Mouse (Mus musculus) embryonic facial prominence, embryonic 11.5 days (tissue): Measurements from ENCODE around the gene G3bp1. TPM values are rescaled to one million over a fixed set of nuclear protein-coding genes. Genes with fewer than 3 reads are reported as not detected.
A peak's percentile ranks its signal among the peaks of the same experiment; 100 is the strongest.

Source experiments
- ATAC-seq: fragments of 200-750 bp; cut with Nextera tagmentation; replicated peaks from 2 replicates; pipeline ENCODE4 v1.8.0; 2017; ENCODE audit warnings: low read depth; ENCODE audit not compliant: insufficient number of reproducible peaks, low FRiP score, low TSS enrichment
- DNase-seq: peaks from one replicate; pipeline ENCODE4 v3.0.0-alpha.2; 2015; ENCODE audit warnings: low spot score
- H3K27ac ChIP-seq: fragments of 300-500 bp; sonication (generic); replicated peaks from 2 replicates; pipeline ENCODE4 v1.5.1; 2014; ENCODE audit warnings: mild to moderate bottlenecking, low read depth, low read length, control low read depth
- H3K27me3 ChIP-seq: fragments of 300-500 bp; sonication (generic); 2 replicates; pipeline ENCODE4 v1.6.1; 2014; ENCODE audit warnings: mild to moderate bottlenecking, low read length, moderate library complexity, mixed read lengths; ENCODE audit not compliant: control insufficient read depth, insufficient read depth
- H3K36me3 ChIP-seq: fragments of 300-500 bp; sonication (generic); replicated peaks from 2 replicates; pipeline ENCODE4 v1.6.1; 2014; ENCODE audit warnings: low read depth, mild to moderate bottlenecking, low read length, moderate library complexity, mixed read lengths; ENCODE audit not compliant: control insufficient read depth, insufficient read depth
- H3K4me1 ChIP-seq: fragments of 300-500 bp; sonication (generic); 2 replicates; pipeline ENCODE4 v1.6.1; 2014; ENCODE audit warnings: low read length, mixed read lengths; ENCODE audit not compliant: control insufficient read depth, insufficient read depth
- H3K4me2 ChIP-seq: fragments of 300-500 bp; sonication (generic); 2 replicates; pipeline ENCODE4 v1.6.1; 2014; ENCODE audit warnings: low read depth, mild to moderate bottlenecking, control low read depth, low read length, moderate library complexity
- H3K4me3 ChIP-seq: fragments of 300-500 bp; sonication (generic); 2 replicates; pipeline ENCODE4 v1.5.1; 2014; ENCODE audit warnings: low read depth, low read length, control low read depth
- H3K9ac ChIP-seq: fragments of 300-500 bp; sonication (generic); replicated peaks from 2 replicates; pipeline ENCODE4 v1.6.1; 2014; ENCODE audit warnings: mild to moderate bottlenecking, control low read depth, low read length
- H3K9me3 ChIP-seq: fragments of 300-500 bp; sonication (generic); replicated peaks from 2 replicates; pipeline ENCODE4 v1.6.1; 2016; ENCODE audit warnings: mild to moderate bottlenecking, low read length, inconsistent platforms, mixed read lengths; ENCODE audit not compliant: control insufficient read depth
- WGBS: fragments of 180-500 bp; shearing (Covaris S2); extraction: QIAGEN DNeasy Blood & Tissue Kit; methylation state at CpG from one replicate; pipeline ENCODE4 v1.1.7; 2014; 5-methylcytosine and 5-hydroxymethylcytosine counted together
- polyA plus RNA-seq: library from polyadenylated mRNA; unstranded; fragments of >200 nt; fragmentation: Nextera tagmentation; extraction: Ambion mirVana; gene quantifications from 2 replicates; pipeline ENCODE4 v1.2.1, GENCODE M21; 2014

The G3bp1 gene
- polyA plus RNA-seq, 1 experiment from 2014 or later: 263 TPM

- H3K4me1 ChIP-seq: no peaks in the 10 kb centered on the region
- no peaks in the 10 kb centered on the region; the same call in none of the 2 replicates for H3K36me3 ChIP-seq
- no peaks in the 10 kb centered on the region for H3K9me3 ChIP-seq
- H3K27ac ChIP-seq: no peak overlapping the region
- no peak for DNase-seq
- peak overlapping the region; percentile 47; the same call in 1 of the 2 replicates for H3K4me2 ChIP-seq
- H3K4me3 ChIP-seq: peak overlapping the region; percentile 29
- no peak for ATAC-seq
- H3K27me3 ChIP-seq: no peaks in the 10 kb centered on the region
- H3K9ac ChIP-seq: peak overlapping the region; percentile 64; the same call in 1 of the 2 replicates
- WGBS: 67% methylated on average over 10 of the region's 10 CpGs
Measured at GRCm38 (mm10) chr11:55468012-55468411, 1.5 kb upstream of the G3bp1 start.

GRCm38 (mm10) chr11:55468611-55469047 is 856 bp upstream of the G3bp1 start:
- Histone ChIP-seq H3K27me3 (no peaks in the 10 kb centered on the region), H3K4me3 (peak overlapping the region; percentile 29), H3K36me3 (no peaks in the 10 kb centered on the region; the same call in none of the 2 replicates), H3K27ac (peak overlapping the region; percentile 16), H3K4me1 (no peaks in the 10 kb centered on the region), H3K4me2 (peak overlapping the region; percentile 47), H3K9me3 (no peaks in the 10 kb centered on the region), H3K9ac (peak overlapping the region; percentile 64)
- WGBS: 4% methylated on average over 17 of the region's 17 CpGs
- ATAC-seq: no peak
- no peak for DNase-seq

- peak overlapping the region; percentile 89 for H3K27ac ChIP-seq
- H3K4me1 ChIP-seq: no peaks in the 10 kb centered on the region
- H3K9me3 ChIP-seq: no peaks in the 10 kb centered on the region
- no peaks in the 10 kb centered on the region for H3K27me3 ChIP-seq
- peak overlapping the region; percentile 99 for H3K9ac ChIP-seq
- H3K4me2 ChIP-seq: peak overlapping the region; percentile 65
- ATAC-seq: no peak; the same call in none of the 2 replicates
- DNase-seq: peak; percentile 49
- H3K4me3 ChIP-seq: peak overlapping the region; percentile 97
- under 1% methylated on average over 46 of the region's 46 CpGs for WGBS
- H3K36me3 ChIP-seq: no peaks in the 10 kb centered on the region; the same call in none of the 2 replicates
Measured at GRCm38 (mm10) chr11:55469923-55470691, 622 bp downstream of the G3bp1 start.

DNA sequence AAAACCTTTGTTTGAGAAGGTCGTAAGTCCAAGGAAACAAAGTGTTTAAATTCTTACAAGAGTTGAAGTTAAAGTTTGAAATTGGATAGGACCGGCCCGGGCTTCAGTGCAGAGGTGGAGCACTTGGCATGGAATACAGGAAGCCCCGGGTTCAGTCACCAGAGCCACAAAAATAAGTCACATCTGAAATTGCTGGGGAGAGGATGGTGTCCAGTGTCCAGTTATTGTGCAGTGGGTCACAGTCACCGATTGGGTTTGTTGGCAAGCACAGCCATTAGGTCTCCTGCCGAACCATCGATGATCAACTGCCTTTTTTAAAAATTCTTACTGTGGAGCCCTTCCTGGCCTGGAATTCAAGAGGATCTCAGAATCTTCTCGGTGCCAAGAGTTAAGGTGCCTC is 1.3 kb downstream of the G3bp1 start:
- no peaks in the 10 kb centered on the region for H3K27me3 ChIP-seq
- ATAC-seq: no peak
- no peaks in the 10 kb centered on the region; the same call in none of the 2 replicates for H3K36me3 ChIP-seq
- no peak for DNase-seq
- H3K27ac ChIP-seq: no peak overlapping the region
- peak overlapping the region; percentile 97 for H3K4me3 ChIP-seq
- WGBS: 62% methylated on average over 8 of the region's 8 CpGs
- no peaks in the 10 kb centered on the region for H3K9me3 ChIP-seq
- H3K4me2 ChIP-seq: peak overlapping the region; percentile 65
- no peaks in the 10 kb centered on the region for H3K4me1 ChIP-seq
- no peak overlapping the region; the same call in 1 of the 2 replicates for H3K9ac ChIP-seq

DNA sequence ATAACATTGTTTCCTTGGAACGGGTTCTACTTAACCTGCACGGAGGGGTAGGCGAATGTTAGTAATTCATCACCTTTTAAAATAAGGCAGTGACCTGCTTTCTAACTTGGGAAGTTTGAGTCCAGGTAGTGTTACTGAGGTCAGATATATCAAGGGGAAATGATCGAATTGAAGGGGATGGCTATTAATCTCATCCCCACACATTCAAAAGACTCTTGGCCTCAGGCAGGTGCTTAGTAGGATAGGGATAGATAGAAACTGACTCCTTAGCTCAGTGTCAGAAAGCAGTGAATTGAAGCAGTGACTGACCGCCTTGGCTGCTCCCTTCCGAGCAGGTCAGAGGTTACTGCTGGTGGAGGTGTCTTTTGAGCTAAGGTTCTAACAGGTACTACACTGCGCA is 2.0 kb downstream of the G3bp1 start:
- peak overlapping the region; percentile 97 for H3K4me3 ChIP-seq
- H3K36me3 ChIP-seq: no peaks in the 10 kb centered on the region; the same call in none of the 2 replicates
- H3K4me1 ChIP-seq: no peaks in the 10 kb centered on the region
- H3K9ac ChIP-seq: no peak overlapping the region
- H3K27me3 ChIP-seq: no peaks in the 10 kb centered on the region
- no peaks in the 10 kb centered on the region for H3K9me3 ChIP-seq
- H3K27ac ChIP-seq: no peak overlapping the region
- ATAC-seq: no peak
- WGBS: 89% methylated on average over 7 of the region's 7 CpGs
- H3K4me2 ChIP-seq: peak overlapping the region; percentile 65; the same call in 1 of the 2 replicates
- no peak for DNase-seq

GRCm38 (mm10) chr11:55473219-55473618 is 3.7 kb downstream of the G3bp1 start:
- no peak overlapping the region for H3K4me3 ChIP-seq
- H3K9ac ChIP-seq: no peak overlapping the region
- no peak overlapping the region for H3K4me2 ChIP-seq
- no peaks in the 10 kb centered on the region for H3K9me3 ChIP-seq
- ATAC-seq: no peak
- H3K36me3 ChIP-seq: no peaks in the 10 kb centered on the region; the same call in none of the 2 replicates
- H3K4me1 ChIP-seq: no peaks in the 10 kb centered on the region
- no peak for DNase-seq
- H3K27ac ChIP-seq: no peak overlapping the region
- H3K27me3 ChIP-seq: no peaks in the 10 kb centered on the region
- WGBS: 90% methylated on average over 3 of the region's 3 CpGs

- no peaks in the 10 kb centered on the region for H3K4me1 ChIP-seq
- 0 out of 2 replicates have a peak, but pooled peaks have one; percentile 24 for ATAC-seq
- no peak overlapping the region for H3K4me2 ChIP-seq
- no peaks in the 10 kb centered on the region for H3K27me3 ChIP-seq
- no peak overlapping the region for H3K4me3 ChIP-seq
- H3K27ac ChIP-seq: no peak overlapping the region
- H3K9ac ChIP-seq: no peak overlapping the region
- no peak for DNase-seq
- peaks cover 16% of the 10 kb centered on the region for H3K36me3 ChIP-seq
- H3K9me3 ChIP-seq: no peaks in the 10 kb centered on the region
- 95% methylated on average over 7 of the region's 7 CpGs for WGBS
Measured at GRCm38 (mm10) chr11:55485443-55485842, 16.0 kb downstream of the G3bp1 start.

DNA sequence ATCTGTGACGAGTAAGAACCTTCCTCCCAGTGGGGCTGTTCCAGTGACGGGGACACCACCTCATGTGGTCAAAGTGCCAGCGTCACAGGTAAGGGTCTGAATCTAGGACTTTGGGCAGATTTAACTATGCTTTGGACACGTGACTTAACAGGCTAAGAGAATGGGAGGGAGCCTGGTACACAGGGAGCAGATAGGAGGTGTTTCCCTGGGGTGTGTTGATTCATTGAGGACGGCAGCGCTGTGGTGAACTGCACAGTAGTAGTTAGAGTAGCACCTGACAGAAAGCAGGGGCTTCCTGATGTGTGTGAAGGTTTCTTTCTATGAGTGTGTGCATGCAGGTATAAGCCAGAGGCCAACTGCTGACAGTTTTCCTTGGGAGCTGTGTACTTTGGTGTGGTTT is 26.7 kb downstream of the G3bp1 start:
- H3K9me3 ChIP-seq: no peaks in the 10 kb centered on the region
- WGBS: 93% methylated on average over 6 of the region's 6 CpGs
- no peaks in the 10 kb centered on the region for H3K4me1 ChIP-seq
- no peak overlapping the region for H3K27ac ChIP-seq
- ATAC-seq (no peak), DNase-seq (no peak)
- no peak overlapping the region for H3K9ac ChIP-seq
- H3K4me2 ChIP-seq: no peak overlapping the region
- peaks cover 18% of the 10 kb centered on the region for H3K36me3 ChIP-seq
- no peaks in the 10 kb centered on the region for H3K27me3 ChIP-seq
- no peak overlapping the region for H3K4me3 ChIP-seq
